Mouse (Mus musculus): ENCODE data around the gene Swt1. TPM values are rescaled to one million over a fixed set of nuclear protein-coding genes. Genes with fewer than 3 reads are reported as not detected.

Gene Swt1
- polyA plus RNA-seq, 1 experiment from 2014 or later, result 24.6 TPM

DNA sequence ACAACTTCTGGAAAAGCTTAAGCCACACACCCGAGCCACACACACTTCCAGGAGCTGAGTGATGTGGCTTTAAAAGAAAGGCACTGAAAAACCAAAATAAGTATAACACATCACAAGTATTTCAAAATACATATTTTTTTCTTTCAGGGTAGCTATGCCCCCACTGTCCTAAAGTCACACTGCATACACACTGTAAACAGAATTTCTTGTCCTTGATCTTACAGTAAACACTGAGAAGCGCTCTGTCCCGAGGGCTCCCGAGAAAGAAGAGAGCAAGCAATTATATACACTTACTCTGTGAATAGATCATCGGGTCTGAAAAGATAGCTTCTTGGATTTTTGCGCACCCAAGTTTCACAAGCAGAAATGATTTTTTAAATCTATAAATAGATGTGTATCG, 109.0 kb downstream of the Swt1 start:
- Histone ChIP-seq H3K9ac (ENCODE audit: low read length) (no peak overlapping the region), H3K9me3 (ENCODE audit: control insufficient read depth, low read length) (no peaks in the 10 kb centered on the region), H3K4me3 (ENCODE audit: low read depth, low read length) (no peak overlapping the region), H3K27me3 (ENCODE audit: control insufficient read depth, insufficient read depth, low read length) (no peaks in the 10 kb centered on the region), H3K4me2 (ENCODE audit: low read depth, low read length, severe bottlenecking) (no peak overlapping the region), H3K27ac (ENCODE audit: low read depth, low read length) (no peak overlapping the region), H3K36me3 (ENCODE audit: control insufficient read depth, insufficient read depth, low read length) (no peaks in the 10 kb centered on the region), H3K4me1 (replicated peaks; ENCODE audit: control insufficient read depth, insufficient read depth, low read length) (no peaks in the 10 kb centered on the region)
- WGBS, result 92% methylated on average over 7 of the region's 7 CpGs
- no peak for ATAC-seq (replicated peaks; ENCODE audit: low FRiP score)
- DNase-seq (ENCODE audit: low spot score), result no peak

Small RNA genes lying within 50 kb of the gene (microRNA-seq; reads per million reads assigned to microRNA genes)
- gene Mir7682 (ENCODE audit: insufficient number of aligned reads), result not detected

Other genes starting within 250 kb of the Swt1 start
- 0.87 and 1.00 TPM in 2 replicates for gene Gm47985, start 245.9 kb downstream of the Swt1 start, polyA plus RNA-seq (2014; fragmentation: Nextera tagmentation; extraction: Ambion mirVana)
- gene Gm8947, start 236.1 kb downstream of the Swt1 start, polyA plus RNA-seq (2014; fragmentation: Nextera tagmentation; extraction: Ambion mirVana), result 0.16 and 0.19 TPM in 2 replicates
- not detected in 2 replicates for gene Gm47995, start 230.0 kb downstream of the Swt1 start, polyA plus RNA-seq (2014; fragmentation: Nextera tagmentation; extraction: Ambion mirVana)
- not detected in 2 replicates for gene 3110040M04Rik, start 224.3 kb downstream of the Swt1 start, polyA plus RNA-seq (2014; fragmentation: Nextera tagmentation; extraction: Ambion mirVana)
- not detected in 2 replicates for gene Gm47996, start 218.3 kb downstream of the Swt1 start, polyA plus RNA-seq (2014; fragmentation: Nextera tagmentation; extraction: Ambion mirVana)
- 468 and 472 TPM in 2 replicates for gene Ivns1abp, start 84.0 kb downstream of the Swt1 start, polyA plus RNA-seq (2014; fragmentation: Nextera tagmentation; extraction: Ambion mirVana)
- 57.8 and 61.9 TPM in 2 replicates for gene Trmt1l, start 87 bp upstream of the Swt1 start, polyA plus RNA-seq (2014; fragmentation: Nextera tagmentation; extraction: Ambion mirVana)
- gene Rnf2, start 72.5 kb upstream of the Swt1 start, polyA plus RNA-seq (2014; fragmentation: Nextera tagmentation; extraction: Ambion mirVana), result 130 and 140 TPM in 2 replicates
- 1.1 and 1.3 TPM in 2 replicates for gene Fam129a, start 142.7 kb upstream of the Swt1 start, polyA plus RNA-seq (2014; fragmentation: Nextera tagmentation; extraction: Ambion mirVana)

All from forebrain, embryonic 11.5 days (tissue).